Mouse (Mus musculus) heart, postnatal 0 days (tissue): ENCODE measurements around the gene Med24.

Experiments used
- CTCF ChIP-seq: IDR thresholded peaks from 2 replicates; pipeline ENCODE4 v1.5.1; 2016; ENCODE audit warnings: antibody characterized with exemption, control low read depth, low read depth
- EP300 ChIP-seq: IDR thresholded peaks from 2 replicates; pipeline ENCODE4 v1.6.1; 2016; ENCODE audit warnings: antibody characterized with exemption, low read depth

- no peak for TF ChIP-seq CTCF
- no peak for TF ChIP-seq EP300
Measured at GRCm38 (mm10) chr11:98664091-98664490, 65.1 kb downstream of the Med24 start, which contains the start of gene Gsdma.
